Mouse (Mus musculus) hindbrain, embryonic 15.5 days (tissue): ENCODE data around the gene Wdr31. TPM values are rescaled to one million over a fixed set of nuclear protein-coding genes. Genes with fewer than 3 reads are reported as not detected.

ENCODE experiments used
- ATAC-seq: fragments of 200-750 bp; cut with Nextera tagmentation; 2 replicates; pipeline ENCODE4 v1.8.0; 2017; ENCODE audit warnings: low read depth, moderate number of reproducible peaks, moderate TSS enrichment; ENCODE audit not compliant: low FRiP score
- H3K27ac ChIP-seq: fragments of 300-500 bp; sonication (generic); replicated peaks from 2 replicates; pipeline ENCODE4 v1.5.1; 2015; ENCODE audit warnings: mild to moderate bottlenecking, inconsistent platforms
- H3K27me3 ChIP-seq: fragments of 300-500 bp; sonication (generic); 2 replicates; pipeline ENCODE4 v1.6.1; 2015; ENCODE audit warnings: control low read depth, inconsistent platforms
- H3K36me3 ChIP-seq: fragments of 300-500 bp; sonication (generic); 2 replicates; pipeline ENCODE4 v1.6.1; 2015; ENCODE audit warnings: control low read depth, inconsistent platforms
- H3K4me1 ChIP-seq: fragments of 300-500 bp; sonication (generic); replicated peaks from 2 replicates; pipeline ENCODE4 v1.6.1; 2015; ENCODE audit warnings: control low read depth, inconsistent platforms
- H3K4me2 ChIP-seq: fragments of 300-500 bp; sonication (generic); 2 replicates; pipeline ENCODE4 v1.6.1; 2015; ENCODE audit warnings: moderate library complexity, mild to moderate bottlenecking, inconsistent platforms
- H3K4me3 ChIP-seq: fragments of 300-500 bp; sonication (generic); 2 replicates; pipeline ENCODE4 v1.5.1; 2015; ENCODE audit warnings: mild to moderate bottlenecking, inconsistent platforms
- H3K9ac ChIP-seq: fragments of 300-500 bp; sonication (generic); 2 replicates; pipeline ENCODE4 v1.6.1; 2015; ENCODE audit warnings: inconsistent platforms
- H3K9me3 ChIP-seq: fragments of 300-500 bp; sonication (generic); 2 replicates; pipeline ENCODE4 v1.6.1; 2016; ENCODE audit warnings: control low read depth, inconsistent platforms
- WGBS: fragments of 180-500 bp; shearing (Covaris S2); methylation state at CpG from one replicate; pipeline ENCODE4 v1.1.7; 2015; 5-methylcytosine and 5-hydroxymethylcytosine counted together
- polyA plus RNA-seq: library from polyadenylated mRNA; unstranded; fragments of >200 nt; fragmentation: Nextera tagmentation; extraction: Ambion mirVana; gene quantifications from 2 replicates; pipeline ENCODE4 v1.2.1, GENCODE M21; 2015

The Wdr31 gene
- polyA plus RNA-seq, 1 experiment from 2014 or later, result 13.2 TPM

DNA sequence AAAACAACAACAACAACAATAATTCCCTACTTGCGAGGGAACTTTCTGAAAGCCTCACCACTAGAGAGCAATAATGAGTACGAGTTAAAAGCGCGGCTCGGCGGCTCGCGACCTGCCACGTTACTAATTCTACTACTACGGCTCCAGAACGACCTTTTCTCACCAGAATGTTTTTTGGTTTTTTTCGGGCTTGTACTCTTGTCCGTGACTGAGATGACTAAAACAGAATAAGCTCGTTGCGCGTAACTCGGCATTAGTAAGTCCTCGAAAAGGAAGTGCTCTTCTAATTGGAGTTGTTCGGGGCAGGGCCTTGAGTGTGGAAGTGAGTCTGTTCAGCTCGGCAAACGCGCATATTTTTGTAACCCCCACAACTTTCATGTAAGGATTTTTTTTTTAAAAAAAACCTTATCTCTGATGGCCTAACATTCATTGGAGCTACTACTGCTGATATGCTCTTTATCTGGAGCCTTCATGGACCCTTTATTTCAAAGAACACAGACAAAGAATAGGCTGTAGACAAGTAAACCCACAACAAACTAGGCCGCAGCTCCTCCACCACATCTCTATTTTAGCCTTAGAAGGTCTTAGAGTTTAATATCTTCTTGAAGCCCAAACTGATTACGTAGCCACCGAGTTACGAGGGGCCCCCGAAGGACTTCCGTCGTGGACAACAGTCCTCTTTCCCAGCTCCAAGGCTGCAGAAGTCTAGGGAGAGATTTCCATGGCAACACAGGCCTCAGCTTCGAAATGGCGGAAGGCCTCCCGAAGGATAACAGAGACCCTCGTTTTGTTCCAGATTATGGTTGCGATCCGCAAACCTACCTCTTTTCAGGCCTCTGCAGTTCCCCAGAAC is 62.7 kb downstream of the Wdr31 start:
- H3K36me3 ChIP-seq, result peaks cover 13% of the 10 kb centered on the region
- peak overlapping the region; percentile 84 for H3K27ac ChIP-seq
- no peaks in the 10 kb centered on the region for H3K27me3 ChIP-seq
- H3K4me2 ChIP-seq, result peak overlapping the region; percentile 68
- peak overlapping the region; percentile 62 for H3K4me3 ChIP-seq
- WGBS, result under 1% methylated on average over 35 of the region's 35 CpGs
- peak overlapping the region; percentile 69 for H3K9ac ChIP-seq
- no peaks in the 10 kb centered on the region for H3K9me3 ChIP-seq
- peak; percentile 69 for ATAC-seq
- H3K4me1 ChIP-seq, result peaks cover 41% of the 10 kb centered on the region

DNA sequence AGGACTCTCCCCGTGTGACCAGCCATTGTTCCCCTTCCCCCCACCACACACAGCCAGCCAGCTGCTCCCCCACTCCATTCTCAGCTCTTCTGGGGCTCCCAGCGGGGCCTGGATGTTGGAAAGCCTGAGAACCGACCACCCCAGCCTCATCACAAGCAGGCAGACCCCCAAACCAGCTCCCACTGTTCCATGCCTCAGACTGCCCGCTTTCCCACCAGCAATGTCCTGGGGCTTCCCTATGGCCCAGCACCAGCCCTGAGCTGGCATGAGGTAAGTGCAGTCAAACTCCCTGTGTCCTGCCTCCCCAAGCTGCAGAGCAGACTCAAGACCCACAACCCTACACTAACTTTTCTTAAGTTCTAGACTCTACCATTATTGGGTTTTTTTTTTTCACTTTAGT is 64.6 kb downstream of the Wdr31 start:
- WGBS, result 74% methylated on average over 4 of the region's 4 CpGs

GRCm38 (mm10) chr4:62398956-62399355 is 71.7 kb downstream of the Wdr31 start:
- Histone ChIP-seq H3K36me3 (peaks cover 66% of the 10 kb centered on the region), H3K4me2 (no peak overlapping the region), H3K27me3 (no peaks in the 10 kb centered on the region), H3K4me1 (no peaks in the 10 kb centered on the region), H3K9ac (no peak overlapping the region), H3K27ac (no peak overlapping the region), H3K9me3 (no peaks in the 10 kb centered on the region), H3K4me3 (no peak overlapping the region)
- 92% methylated on average over 3 of the region's 3 CpGs for WGBS
- no peak for ATAC-seq

More for the DNA sequence above, 64.6 kb downstream of the Wdr31 start:
- no peak for ATAC-seq
- H3K36me3 ChIP-seq, result peaks cover 18% of the 10 kb centered on the region
- H3K4me3 ChIP-seq, result no peak overlapping the region
- H3K9ac ChIP-seq, result no peak overlapping the region
- H3K27ac ChIP-seq, result no peak overlapping the region
- peaks cover 38% of the 10 kb centered on the region for H3K4me1 ChIP-seq
- no peaks in the 10 kb centered on the region for H3K9me3 ChIP-seq
- no peak overlapping the region for H3K4me2 ChIP-seq
- no peaks in the 10 kb centered on the region for H3K27me3 ChIP-seq

Other genes starting within 250 kb of the Wdr31 start
- gene Zfp37, start 239.8 kb downstream of the Wdr31 start, polyA plus RNA-seq, result 24.4 and 28.3 TPM in 2 replicates
- gene Slc31a2, start 208.3 kb downstream of the Wdr31 start, polyA plus RNA-seq, result 16.7 and 19.5 TPM in 2 replicates
- gene Fkbp15, start 110.3 kb downstream of the Wdr31 start, polyA plus RNA-seq, result 20.9 and 23.3 TPM in 2 replicates
- 43.1 and 46.2 TPM in 2 replicates for gene Slc31a1, start 110.2 kb downstream of the Wdr31 start, polyA plus RNA-seq
- 74.2 and 81.3 TPM in 2 replicates for gene Cdc26, start 62.3 kb downstream of the Wdr31 start, polyA plus RNA-seq
- 14.6 and 15.1 TPM in 2 replicates for gene Prpf4, start 62.1 kb downstream of the Wdr31 start, polyA plus RNA-seq
- 0.27 TPM in 1 of 2 replicates, not detected in the other for gene Rnf183, start 35.6 kb downstream of the Wdr31 start, polyA plus RNA-seq
- 0.77 and 1.1 TPM in 2 replicates for gene Bspry, start 9.2 kb upstream of the Wdr31 start, polyA plus RNA-seq
- 10.9 and 12.1 TPM in 2 replicates for gene Hdhd3, start 32.6 kb upstream of the Wdr31 start, polyA plus RNA-seq
- gene Alad, start 49.0 kb upstream of the Wdr31 start, polyA plus RNA-seq, result 68.7 and 75.0 TPM in 2 replicates
- 62.8 and 65.3 TPM in 2 replicates for gene Pole3, start 54.2 kb upstream of the Wdr31 start, polyA plus RNA-seq
- 0.63 and 0.65 TPM in 2 replicates for gene 4933430I17Rik, start 54.5 kb upstream of the Wdr31 start, polyA plus RNA-seq
- 63.5 and 69.3 TPM in 2 replicates for gene Rgs3, start 89.0 kb upstream of the Wdr31 start, polyA plus RNA-seq